Mouse (Mus musculus): Measurements from ENCODE around the gene Rhbdl1. TPM values are rescaled to one million over a fixed set of nuclear protein-coding genes. Genes with fewer than 3 reads are reported as not detected.
A peak's percentile ranks its signal among the peaks of the same experiment; 100 is the strongest.

Rhbdl1 gene
- polyA plus RNA-seq, 1 experiment: 2.1 TPM

GRCm38 (mm10) chr17:25866172-25866571 lies 29.1 kb upstream of the Rhbdl1 start:
- Histone ChIP-seq H3K4me3 (ENCODE audit: control insufficient read depth, low read depth, low read length) (no peak overlapping the region), H3K4me1 (ENCODE audit: control insufficient read depth, insufficient read depth, low read length) (peaks cover 7% of the 10 kb centered on the region)
- TF ChIP-seq POLR2A (IDR thresholded peaks at IDR 0.05; ENCODE audit: control insufficient read depth, low read depth, low read length) (no peak), CTCF (IDR thresholded peaks at IDR 0.05; ENCODE audit: control insufficient read depth, insufficient read depth, insufficient replicate concordance, low read depth, low read length) (no peak)

GRCm38 (mm10) chr17:25865288-25865687 lies 28.2 kb upstream of the Rhbdl1 start:
- no peak overlapping the region for H3K27ac ChIP-seq (ENCODE audit: control insufficient read depth, insufficient read depth, low read depth, low read length)

More at GRCm38 (mm10) chr17:25866172-25866571, 29.1 kb upstream of the Rhbdl1 start:
- Histone ChIP-seq H3K36me3 (ENCODE audit: control insufficient read depth, insufficient read depth, low read length) (no peaks in the 10 kb centered on the region), H3K27ac (ENCODE audit: control insufficient read depth, insufficient read depth, low read depth, low read length) (0 out of 2 replicates have a peak overlapping the region, but pooled peaks have one; percentile 18), H3K27me3 (ENCODE audit: control insufficient read depth, insufficient read depth, low read length) (no peaks in the 10 kb centered on the region)

DNA sequence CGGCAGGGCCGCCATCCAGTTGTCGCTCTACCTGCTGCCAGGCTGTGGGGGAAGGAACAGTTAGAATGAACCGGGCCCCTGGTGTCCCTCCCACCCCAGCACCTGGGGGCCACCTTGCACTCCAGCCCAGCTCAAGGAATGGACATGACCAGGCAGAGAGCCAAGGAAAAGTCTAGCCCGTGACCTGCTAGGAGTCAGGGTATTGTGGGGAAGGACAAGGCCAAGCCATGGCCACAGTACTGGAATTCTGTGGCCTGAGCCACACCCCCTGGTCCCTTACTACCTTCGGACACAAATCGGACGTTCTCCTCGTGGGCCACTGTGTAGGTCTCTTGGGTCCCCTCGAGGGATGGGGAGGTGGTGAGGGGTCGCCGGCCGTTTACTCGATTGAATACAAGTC lies 27.2 kb upstream of the Rhbdl1 start:
- TF ChIP-seq CTCF (IDR thresholded peaks at IDR 0.05; ENCODE audit: control insufficient read depth, insufficient read depth, insufficient replicate concordance, low read depth, low read length) (no peak), POLR2A (IDR thresholded peaks at IDR 0.05; ENCODE audit: control insufficient read depth, low read depth, low read length) (no peak)
- Histone ChIP-seq H3K36me3 (ENCODE audit: control insufficient read depth, insufficient read depth, low read length) (no peaks in the 10 kb centered on the region), H3K4me1 (ENCODE audit: control insufficient read depth, insufficient read depth, low read length) (peaks cover 13% of the 10 kb centered on the region), H3K4me3 (ENCODE audit: control insufficient read depth, low read depth, low read length) (no peak overlapping the region), H3K27ac (ENCODE audit: control insufficient read depth, insufficient read depth, low read depth, low read length) (no peak overlapping the region), H3K27me3 (ENCODE audit: control insufficient read depth, insufficient read depth, low read length) (no peaks in the 10 kb centered on the region)

More at GRCm38 (mm10) chr17:25865288-25865687, 28.2 kb upstream of the Rhbdl1 start:
- H3K36me3 ChIP-seq (ENCODE audit: control insufficient read depth, insufficient read depth, low read length): no peaks in the 10 kb centered on the region
- H3K4me3 ChIP-seq (ENCODE audit: control insufficient read depth, low read depth, low read length): no peak overlapping the region
- TF ChIP-seq POLR2A (IDR thresholded peaks at IDR 0.05; ENCODE audit: control insufficient read depth, low read depth, low read length): no peak
- TF ChIP-seq CTCF (IDR thresholded peaks at IDR 0.05; ENCODE audit: control insufficient read depth, insufficient read depth, insufficient replicate concordance, low read depth, low read length): no peak
- H3K4me1 ChIP-seq (ENCODE audit: control insufficient read depth, insufficient read depth, low read length): peaks cover 13% of the 10 kb centered on the region
- H3K27me3 ChIP-seq (ENCODE audit: control insufficient read depth, insufficient read depth, low read length): no peaks in the 10 kb centered on the region

DNA sequence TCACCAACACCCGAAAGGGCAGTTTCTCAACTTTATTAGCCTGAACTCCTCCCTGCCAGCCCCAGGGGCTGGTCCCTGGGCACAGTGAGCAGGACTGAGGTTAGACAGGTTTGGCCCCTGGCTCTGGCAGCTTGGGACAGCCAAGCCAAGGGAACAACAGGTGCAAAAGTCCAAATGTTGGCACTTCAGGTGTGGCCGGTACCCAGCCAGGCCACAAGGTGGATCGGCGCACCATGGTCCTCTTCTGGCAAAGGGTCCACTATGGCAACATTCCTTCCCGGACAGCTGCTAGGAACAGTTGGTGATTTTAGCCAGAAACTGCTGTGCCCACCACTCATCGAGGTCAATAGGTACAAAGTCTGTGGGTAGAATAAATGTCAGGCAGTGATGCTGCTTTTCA lies 26.6 kb upstream of the Rhbdl1 start:
- no peak for TF ChIP-seq CTCF (IDR thresholded peaks at IDR 0.05; ENCODE audit: control insufficient read depth, insufficient read depth, insufficient replicate concordance, low read depth, low read length)
- no peak for TF ChIP-seq POLR2A (IDR thresholded peaks at IDR 0.05; ENCODE audit: control insufficient read depth, low read depth, low read length)
- Histone ChIP-seq H3K36me3 (ENCODE audit: control insufficient read depth, insufficient read depth, low read length) (no peaks in the 10 kb centered on the region), H3K27ac (ENCODE audit: control insufficient read depth, insufficient read depth, low read depth, low read length) (no peak overlapping the region), H3K4me1 (ENCODE audit: control insufficient read depth, insufficient read depth, low read length) (peaks cover 13% of the 10 kb centered on the region), H3K27me3 (ENCODE audit: control insufficient read depth, insufficient read depth, low read length) (no peaks in the 10 kb centered on the region), H3K4me3 (ENCODE audit: control insufficient read depth, low read depth, low read length) (no peak overlapping the region)

DNA sequence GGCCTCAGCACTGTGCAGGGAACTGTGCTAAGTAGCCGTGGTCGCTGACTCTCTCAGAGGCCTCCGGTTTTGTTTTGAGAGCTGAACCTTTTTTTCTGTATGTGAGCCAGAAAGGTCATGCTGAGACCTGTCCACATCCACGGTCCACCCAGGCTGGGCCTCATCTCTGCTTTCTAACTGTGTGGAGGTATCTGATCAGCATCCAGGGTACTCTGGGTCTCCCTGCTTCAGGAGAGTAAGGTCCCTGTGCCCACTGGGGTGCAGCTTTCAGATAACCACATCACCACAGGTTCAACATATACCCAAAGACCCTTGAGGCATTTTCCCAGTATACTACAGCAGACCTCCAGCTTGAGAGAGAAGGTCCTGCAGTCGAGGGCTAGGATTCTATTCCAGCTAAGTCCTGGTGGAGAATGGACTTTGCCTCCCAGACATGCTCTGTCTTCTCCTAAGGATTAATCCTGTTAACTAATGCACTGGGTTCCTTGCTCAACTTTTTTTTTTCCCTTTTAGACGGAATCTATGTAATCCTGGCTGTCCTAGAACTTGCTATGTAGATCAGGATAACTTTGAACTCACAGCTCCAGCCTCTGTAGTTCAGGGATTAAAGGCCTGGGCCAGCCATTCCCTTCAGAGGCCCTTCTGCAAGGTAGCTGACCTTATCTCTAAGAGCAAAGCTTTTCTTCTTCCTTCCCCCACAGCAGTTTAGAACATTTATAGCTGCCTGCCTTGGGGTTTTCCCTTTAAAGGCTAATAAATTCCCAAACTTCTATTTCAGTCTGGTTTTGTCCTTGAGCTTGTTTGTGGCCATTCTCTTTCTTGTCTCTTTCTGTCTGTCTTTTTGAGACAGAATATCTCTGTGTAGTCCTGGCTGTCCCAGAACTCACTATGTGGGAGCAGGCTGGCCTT lies 24.9 kb upstream of the Rhbdl1 start:
- Histone ChIP-seq H3K4me3 (ENCODE audit: control insufficient read depth, low read depth, low read length) (peak overlapping the region; percentile 97), H3K36me3 (ENCODE audit: control insufficient read depth, insufficient read depth, low read length) (no peaks in the 10 kb centered on the region), H3K27ac (ENCODE audit: control insufficient read depth, insufficient read depth, low read depth, low read length) (peak overlapping the region; percentile 94), H3K27me3 (ENCODE audit: control insufficient read depth, insufficient read depth, low read length) (no peaks in the 10 kb centered on the region), H3K4me1 (ENCODE audit: control insufficient read depth, insufficient read depth, low read length) (peaks cover 9% of the 10 kb centered on the region)
- TF ChIP-seq CTCF (IDR thresholded peaks at IDR 0.05; ENCODE audit: control insufficient read depth, insufficient read depth, insufficient replicate concordance, low read depth, low read length) (no peak), POLR2A (IDR thresholded peaks at IDR 0.05; ENCODE audit: control insufficient read depth, low read depth, low read length) (no peak)

GRCm38 (mm10) chr17:25860832-25861703 lies 24.0 kb upstream of the Rhbdl1 start, which contains the start of gene Wdr90:
Gene Wdr90 (minus strand): TSS chr17:25861501.
- Histone ChIP-seq H3K36me3 (ENCODE audit: control insufficient read depth, insufficient read depth, low read length) (no peaks in the 10 kb centered on the region), H3K27me3 (ENCODE audit: control insufficient read depth, insufficient read depth, low read length) (no peaks in the 10 kb centered on the region), H3K4me1 (ENCODE audit: control insufficient read depth, insufficient read depth, low read length) (peaks cover 9% of the 10 kb centered on the region), H3K4me3 (ENCODE audit: control insufficient read depth, low read depth, low read length) (peak within 1 kb of the TSS; percentile 97), H3K27ac (ENCODE audit: control insufficient read depth, insufficient read depth, low read depth, low read length) (peak within 1 kb of the TSS; percentile 94)
- TF ChIP-seq POLR2A (IDR thresholded peaks at IDR 0.05; ENCODE audit: control insufficient read depth, low read depth, low read length) (peak; percentile 96), CTCF (IDR thresholded peaks at IDR 0.05; ENCODE audit: control insufficient read depth, insufficient read depth, insufficient replicate concordance, low read depth, low read length) (no peak; the same call in 1 of the 2 replicates)

- H3K36me3 ChIP-seq (ENCODE audit: control insufficient read depth, insufficient read depth, low read length): no peaks in the 10 kb centered on the region
- TF ChIP-seq CTCF (IDR thresholded peaks at IDR 0.05; ENCODE audit: control insufficient read depth, insufficient read depth, insufficient replicate concordance, low read depth, low read length) (no peak), POLR2A (IDR thresholded peaks at IDR 0.05; ENCODE audit: control insufficient read depth, low read depth, low read length) (no peak)
- H3K4me3 ChIP-seq (ENCODE audit: control insufficient read depth, low read depth, low read length): peak overlapping the region; percentile 97
- peaks cover 9% of the 10 kb centered on the region for H3K4me1 ChIP-seq (ENCODE audit: control insufficient read depth, insufficient read depth, low read length)
- H3K27ac ChIP-seq (ENCODE audit: control insufficient read depth, insufficient read depth, low read depth, low read length): no peak overlapping the region
- H3K27me3 ChIP-seq (ENCODE audit: control insufficient read depth, insufficient read depth, low read length): no peaks in the 10 kb centered on the region
Observed at GRCm38 (mm10) chr17:25860229-25860628, 23.1 kb upstream of the Rhbdl1 start.
